Mouse (Mus musculus) small intestine, adult 2 months (tissue): ENCODE measurements around the gene Lypd4.

Experiments used
- CTCF ChIP-seq: fragments of 200-500 bp; IDR thresholded peaks from 2 replicates; pipeline ENCODE4 v1.5.1; 2012; ENCODE audit warnings: low read depth, mild to moderate bottlenecking, control low read depth, inconsistent platforms, low read length, moderate library complexity, mixed read lengths; ENCODE audit not compliant: insufficient replicate concordance, insufficient read length; ENCODE audit errors: extremely low read depth
- POLR2A ChIP-seq: fragments of 200-500 bp; IDR thresholded peaks from 2 replicates; pipeline ENCODE4 v1.6.1; 2012; ENCODE audit warnings: low read depth, mild to moderate bottlenecking, control low read depth, inconsistent platforms, low read length, moderate library complexity

- TF ChIP-seq CTCF (no peak), POLR2A (no peak)
Measured at GRCm38 (mm10) chr7:24853695-24854094, 16.0 kb downstream of the Lypd4 start.
